Mouse (Mus musculus): ENCODE measurements around the gene Nrsn2. TPM values are rescaled to one million over a fixed set of nuclear protein-coding genes. Genes with fewer than 3 reads are reported as not detected.

Gene Nrsn2
- polyA plus RNA-seq, 1 experiment from 2014 or later = 1.3 TPM

DNA sequence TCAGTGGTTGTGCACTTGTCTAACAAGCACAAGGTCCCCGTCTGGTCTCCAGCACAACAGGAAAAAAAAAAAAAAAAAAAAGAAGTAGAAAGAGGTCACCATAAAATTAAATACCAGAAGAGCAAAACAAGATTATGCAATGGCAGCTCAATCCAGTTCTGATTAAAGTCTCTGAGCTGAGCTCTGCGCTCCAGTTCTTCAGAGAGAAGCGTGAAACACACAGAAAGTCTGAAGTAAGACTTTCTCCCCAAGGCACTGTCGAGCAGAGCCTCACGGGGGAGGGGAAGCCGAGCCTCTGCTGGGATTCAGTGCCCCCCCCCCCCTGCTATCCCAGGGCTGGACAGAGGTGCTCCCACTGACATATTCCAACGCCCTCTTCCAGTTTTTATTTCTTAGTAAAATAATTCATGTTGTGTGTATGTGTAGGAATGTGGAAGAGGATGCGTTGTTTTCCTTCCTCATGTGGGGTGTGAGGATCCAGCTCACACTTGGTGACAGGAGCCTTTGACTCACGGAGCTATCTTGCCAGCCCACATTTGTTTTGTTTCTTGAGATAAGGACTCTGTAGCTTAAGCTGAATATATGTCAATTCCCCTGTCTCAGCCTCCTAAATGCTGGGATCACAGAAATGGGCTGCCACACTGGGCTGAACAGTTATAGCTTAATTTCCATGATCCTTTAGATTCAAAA, 29.5 kb downstream of the Nrsn2 start:
- peaks cover 36% of the 10 kb centered on the region for H3K27me3 ChIP-seq (ENCODE audit: low read depth, poor library complexity, severe bottlenecking)
- H3K27ac ChIP-seq (replicated peaks) = no peak overlapping the region
- peaks cover 18% of the 10 kb centered on the region for H3K4me1 ChIP-seq
- no peaks in the 10 kb centered on the region for H3K36me3 ChIP-seq
- H3K9me3 ChIP-seq (replicated peaks) = no peaks in the 10 kb centered on the region
- 45% methylated on average over 9 of the region's 9 CpGs for WGBS
- no peak for DNase-seq (ENCODE audit: low spot score)
- H3K4me3 ChIP-seq = no peak overlapping the region

DNA sequence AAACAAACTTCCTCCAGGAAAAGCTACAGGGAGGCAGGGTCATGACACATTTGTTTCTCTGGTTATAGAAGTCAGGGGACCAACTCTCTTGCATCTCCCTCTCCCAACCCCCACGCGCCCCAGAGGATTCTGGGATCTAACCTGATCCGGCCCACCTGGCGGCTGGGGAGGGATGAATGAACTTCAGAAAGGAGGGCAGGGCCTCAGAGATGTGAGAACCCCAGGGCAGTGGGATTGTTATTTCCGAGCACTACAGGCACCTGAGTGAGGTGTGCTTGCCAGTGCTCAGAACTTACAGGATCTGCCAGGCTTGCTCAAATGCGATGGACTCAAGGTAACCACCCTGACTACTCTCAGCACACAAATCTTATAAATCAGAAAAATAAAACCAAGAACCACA, 31.0 kb downstream of the Nrsn2 start:
- Histone ChIP-seq H3K36me3 (no peaks in the 10 kb centered on the region), H3K27ac (replicated peaks) (no peak overlapping the region), H3K4me1 (peaks cover 18% of the 10 kb centered on the region), H3K4me3 (no peak overlapping the region), H3K9me3 (replicated peaks) (no peaks in the 10 kb centered on the region), H3K27me3 (ENCODE audit: low read depth, poor library complexity, severe bottlenecking) (peaks cover 38% of the 10 kb centered on the region)
- no peak for DNase-seq (ENCODE audit: low spot score)
- 62% methylated on average over 6 of the region's 6 CpGs for WGBS

DNA sequence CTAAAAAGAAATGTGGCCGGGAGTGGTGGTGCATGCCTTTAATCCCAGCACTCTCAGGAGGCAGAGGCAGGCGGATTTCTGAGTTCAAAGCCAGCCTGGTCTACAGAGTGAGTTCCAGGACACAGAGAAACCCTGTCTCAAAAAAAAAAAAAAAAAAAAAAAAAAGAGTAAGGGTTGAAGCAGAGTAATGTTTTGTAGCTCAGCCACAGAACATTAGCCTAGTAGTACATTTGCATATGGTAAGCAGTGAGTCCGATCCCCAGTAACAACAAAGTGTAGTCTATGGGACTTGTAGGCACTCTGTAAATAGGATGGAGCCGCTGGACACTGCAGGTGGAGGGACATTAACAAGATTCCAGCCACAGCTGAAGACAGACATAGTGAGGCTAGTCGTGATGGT, 31.5 kb downstream of the Nrsn2 start:
- peaks cover 18% of the 10 kb centered on the region for H3K4me1 ChIP-seq
- H3K27me3 ChIP-seq (ENCODE audit: low read depth, poor library complexity, severe bottlenecking) = peaks cover 38% of the 10 kb centered on the region
- H3K9me3 ChIP-seq (replicated peaks) = no peaks in the 10 kb centered on the region
- DNase-seq (ENCODE audit: low spot score) = no peak
- WGBS = 68% methylated on average over 5 of the region's 5 CpGs
- no peak overlapping the region for H3K27ac ChIP-seq (replicated peaks)
- no peaks in the 10 kb centered on the region for H3K36me3 ChIP-seq
- H3K4me3 ChIP-seq = no peak overlapping the region

DNA sequence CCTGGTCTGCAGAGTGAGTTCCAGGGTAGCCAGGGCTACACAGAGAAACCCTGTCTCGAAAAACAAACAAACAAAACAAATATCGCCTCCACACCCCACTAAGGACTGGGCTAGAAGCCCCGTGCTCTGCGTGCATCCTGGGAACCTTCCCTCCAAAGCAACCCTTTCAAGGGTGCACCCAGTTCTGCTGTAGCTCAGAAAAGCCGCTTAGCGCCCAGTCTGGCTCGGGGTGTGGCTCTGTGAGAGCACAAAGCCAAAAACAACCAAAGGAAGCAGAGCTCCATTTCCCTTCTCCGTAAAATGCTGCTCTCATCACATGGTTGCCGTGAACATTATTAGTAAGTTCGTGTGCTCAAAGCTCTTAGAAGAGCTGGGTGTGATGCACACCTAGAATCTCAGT, 32.1 kb downstream of the Nrsn2 start:
- peaks cover 18% of the 10 kb centered on the region for H3K4me1 ChIP-seq
- peak; percentile 21 for DNase-seq (ENCODE audit: low spot score)
- no peaks in the 10 kb centered on the region for H3K9me3 ChIP-seq (replicated peaks)
- peak overlapping the region; percentile 63 for H3K27ac ChIP-seq (replicated peaks)
- peaks cover 38% of the 10 kb centered on the region for H3K27me3 ChIP-seq (ENCODE audit: low read depth, poor library complexity, severe bottlenecking)
- WGBS = 13% methylated on average over 10 of the region's 10 CpGs
- H3K36me3 ChIP-seq = no peaks in the 10 kb centered on the region
- H3K4me3 ChIP-seq = peak overlapping the region; percentile 67

DNA sequence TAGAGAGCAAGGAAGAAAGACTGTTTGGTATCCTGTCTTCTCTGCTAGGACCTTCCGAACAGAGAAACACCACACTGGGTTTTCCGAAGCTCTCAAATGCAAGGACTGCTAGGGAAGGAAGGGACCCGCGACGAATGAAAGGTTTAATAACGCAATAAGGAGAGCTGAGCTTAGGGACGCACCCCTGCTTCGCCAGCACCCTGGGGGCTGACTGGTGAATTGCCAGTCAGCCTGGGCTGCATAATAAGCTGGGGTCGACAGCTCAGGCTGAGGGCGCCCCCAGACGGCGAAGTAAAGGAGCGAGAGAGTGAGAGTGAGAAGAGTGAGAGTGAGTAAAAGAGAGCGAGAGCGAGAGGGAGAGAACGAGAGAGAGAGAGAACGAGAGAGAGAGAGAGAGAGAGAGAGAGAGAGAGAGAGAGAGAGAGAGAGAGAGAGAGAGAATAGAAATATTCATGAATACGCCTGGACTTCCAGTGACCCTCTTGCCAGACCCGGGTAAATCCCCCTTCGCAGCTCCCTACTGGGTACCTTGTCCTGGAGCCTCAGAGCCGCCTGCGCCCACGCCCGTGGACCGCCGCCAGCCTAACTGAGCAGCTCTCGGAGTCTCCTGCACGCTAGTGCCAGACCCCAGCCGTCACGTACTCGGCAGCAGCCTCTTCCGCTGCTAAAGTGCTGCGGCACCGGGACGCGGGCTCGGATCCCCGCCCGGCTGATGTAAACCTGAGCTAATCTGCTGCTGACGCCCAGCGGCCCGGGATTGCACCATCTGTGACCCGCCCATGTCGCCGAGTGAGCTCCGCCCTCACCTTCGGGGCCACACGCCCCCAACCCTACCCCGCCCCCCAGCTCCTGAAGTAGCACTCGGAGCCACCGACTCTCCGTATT, 32.9 kb downstream of the Nrsn2 start, which contains the start of gene Trib3:
Gene Trib3, minus strand, starts transcription at position 704 of the 885 bp plus-strand sequence.
- Histone ChIP-seq H3K36me3 (no peaks in the 10 kb centered on the region), H3K27ac (replicated peaks) (peak within 1 kb of the TSS; percentile 63), H3K27me3 (ENCODE audit: low read depth, poor library complexity, severe bottlenecking) (peaks cover 38% of the 10 kb centered on the region), H3K4me1 (peaks cover 18% of the 10 kb centered on the region), H3K4me3 (peak within 1 kb of the TSS; percentile 67), H3K9me3 (replicated peaks) (no peaks in the 10 kb centered on the region)
- under 1% methylated on average over 52 of the region's 52 CpGs for WGBS
- DNase-seq (ENCODE audit: low spot score) = peak; percentile 78

DNA sequence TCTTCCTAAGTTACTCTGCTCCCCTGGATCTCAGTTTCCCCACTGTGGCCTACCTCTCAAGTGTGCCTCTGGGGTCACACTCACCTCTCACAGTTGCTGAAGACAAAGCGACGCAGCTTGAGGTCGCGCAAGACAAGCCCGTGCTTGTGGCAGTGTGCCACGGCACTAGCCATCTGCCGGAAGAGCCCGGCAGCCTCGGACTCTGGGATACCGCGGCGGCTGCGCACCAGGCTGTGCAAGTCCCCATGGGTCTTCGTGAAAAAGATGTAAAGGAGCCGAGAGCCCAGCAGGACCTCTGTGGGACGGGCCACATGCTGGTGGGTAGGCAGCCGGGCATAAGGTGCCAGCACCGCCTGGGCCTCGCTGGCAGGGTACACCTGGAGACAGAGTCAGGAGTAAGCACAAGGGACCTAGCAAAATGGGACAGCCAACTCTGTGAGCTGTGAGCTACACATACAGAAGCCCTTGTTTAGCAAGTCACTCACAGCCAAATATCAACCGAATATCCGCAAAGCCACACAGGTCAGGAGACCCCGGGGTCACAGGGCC, 36.7 kb downstream of the Nrsn2 start:
- DNase-seq (ENCODE audit: low spot score) = no peak
- Histone ChIP-seq H3K27me3 (ENCODE audit: low read depth, poor library complexity, severe bottlenecking) (peaks cover 29% of the 10 kb centered on the region), H3K9me3 (replicated peaks) (no peaks in the 10 kb centered on the region), H3K27ac (replicated peaks) (no peak overlapping the region), H3K4me3 (no peak overlapping the region), H3K36me3 (no peaks in the 10 kb centered on the region), H3K4me1 (peaks cover 26% of the 10 kb centered on the region)
- WGBS = 89% methylated on average over 22 of the region's 22 CpGs

DNA sequence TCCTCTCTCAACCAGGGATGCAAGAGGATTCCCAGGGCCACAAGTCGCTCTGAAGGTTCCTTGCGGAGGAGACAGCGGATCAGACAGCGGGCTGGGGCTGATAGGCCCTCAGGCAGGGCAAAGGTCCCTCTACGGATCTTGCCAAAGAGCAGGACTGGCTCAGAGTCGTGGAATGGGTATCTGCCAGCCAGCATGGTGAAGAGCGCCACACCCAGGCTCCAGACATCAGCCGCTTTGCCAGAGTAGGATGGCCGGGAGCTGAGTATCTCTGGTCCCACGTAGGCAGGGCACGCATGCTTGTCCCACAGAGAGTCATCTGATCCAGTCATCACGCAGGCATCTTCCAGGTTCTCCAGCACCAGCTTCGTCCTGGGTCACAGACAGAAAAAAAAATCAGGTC, 38.1 kb downstream of the Nrsn2 start:
- Histone ChIP-seq H3K4me1 (peaks cover 18% of the 10 kb centered on the region), H3K36me3 (no peaks in the 10 kb centered on the region)
- WGBS = 83% methylated on average over 13 of the region's 13 CpGs

DNA sequence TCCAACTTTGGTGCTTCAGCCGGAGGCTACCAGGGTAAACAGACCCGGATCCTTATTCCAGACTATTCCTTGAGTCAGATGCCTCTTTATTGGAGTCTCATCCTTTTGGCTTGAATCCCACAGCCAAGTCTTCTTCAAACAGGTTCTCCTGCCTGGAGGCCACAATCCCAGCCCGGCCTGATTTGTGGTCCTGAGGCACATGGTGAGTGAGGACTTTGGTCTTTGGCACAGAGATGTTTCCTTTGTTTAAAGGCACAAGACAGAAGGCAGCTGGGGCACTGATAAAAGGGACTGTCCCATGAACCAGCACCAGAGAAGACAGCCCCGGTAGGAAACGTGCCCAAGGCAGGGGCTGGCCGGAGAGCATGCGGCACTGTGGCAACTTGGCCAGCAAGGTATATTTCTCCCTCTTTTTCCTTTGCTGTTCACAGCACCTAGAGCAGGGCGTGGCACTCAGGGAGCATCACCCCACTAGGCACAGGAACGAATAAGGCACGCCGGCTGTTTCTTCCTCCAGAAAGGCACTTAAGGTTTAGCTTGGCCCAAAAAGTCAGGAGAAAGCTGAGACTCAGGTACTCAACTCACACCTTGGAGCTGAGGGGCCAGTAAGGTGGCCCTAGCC, 38.7 kb downstream of the Nrsn2 start:
- DNase-seq (ENCODE audit: low spot score) = no peak
- 92% methylated on average over 11 of the region's 11 CpGs for WGBS
- no peak overlapping the region for H3K4me3 ChIP-seq
- H3K27me3 ChIP-seq (ENCODE audit: low read depth, poor library complexity, severe bottlenecking) = peaks cover 15% of the 10 kb centered on the region
- peaks cover 15% of the 10 kb centered on the region for H3K4me1 ChIP-seq
- no peak overlapping the region for H3K27ac ChIP-seq (replicated peaks)
- H3K9me3 ChIP-seq (replicated peaks) = no peaks in the 10 kb centered on the region
- no peaks in the 10 kb centered on the region for H3K36me3 ChIP-seq

More for the DNA sequence above, 38.1 kb downstream of the Nrsn2 start:
- H3K4me3 ChIP-seq = no peak overlapping the region
- H3K9me3 ChIP-seq (replicated peaks) = no peaks in the 10 kb centered on the region
- H3K27ac ChIP-seq (replicated peaks) = no peak overlapping the region
- DNase-seq (ENCODE audit: low spot score) = no peak
- peaks cover 22% of the 10 kb centered on the region for H3K27me3 ChIP-seq (ENCODE audit: low read depth, poor library complexity, severe bottlenecking)

DNA sequence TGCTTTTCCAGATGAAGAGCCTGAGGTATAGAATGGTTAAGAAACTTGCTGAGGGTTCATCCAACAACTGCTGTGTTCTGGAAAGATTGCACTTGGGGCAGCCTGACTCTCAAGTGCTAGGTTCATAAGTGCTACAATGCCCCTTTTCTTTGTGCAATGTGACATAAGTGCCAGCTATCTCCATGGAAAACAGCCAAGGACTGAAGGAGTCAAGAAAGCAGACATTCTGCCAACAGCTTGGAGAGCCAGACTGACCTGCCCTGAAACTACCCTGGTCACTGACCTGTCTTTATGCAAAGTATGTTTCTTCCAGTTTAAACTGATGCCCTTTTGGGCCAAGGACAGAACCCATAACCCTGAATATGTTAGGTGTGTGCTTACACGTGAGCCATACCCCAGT, 39.6 kb downstream of the Nrsn2 start:
- no peak for DNase-seq (ENCODE audit: low spot score)
- no peaks in the 10 kb centered on the region for H3K36me3 ChIP-seq
- no peak overlapping the region for H3K27ac ChIP-seq (replicated peaks)
- H3K9me3 ChIP-seq (replicated peaks) = no peaks in the 10 kb centered on the region
- H3K4me1 ChIP-seq = peaks cover 16% of the 10 kb centered on the region
- WGBS = 80% methylated on average over 1 of the region's 1 CpGs
- no peak overlapping the region for H3K4me3 ChIP-seq
- H3K27me3 ChIP-seq (ENCODE audit: low read depth, poor library complexity, severe bottlenecking) = peaks cover 7% of the 10 kb centered on the region

DNA sequence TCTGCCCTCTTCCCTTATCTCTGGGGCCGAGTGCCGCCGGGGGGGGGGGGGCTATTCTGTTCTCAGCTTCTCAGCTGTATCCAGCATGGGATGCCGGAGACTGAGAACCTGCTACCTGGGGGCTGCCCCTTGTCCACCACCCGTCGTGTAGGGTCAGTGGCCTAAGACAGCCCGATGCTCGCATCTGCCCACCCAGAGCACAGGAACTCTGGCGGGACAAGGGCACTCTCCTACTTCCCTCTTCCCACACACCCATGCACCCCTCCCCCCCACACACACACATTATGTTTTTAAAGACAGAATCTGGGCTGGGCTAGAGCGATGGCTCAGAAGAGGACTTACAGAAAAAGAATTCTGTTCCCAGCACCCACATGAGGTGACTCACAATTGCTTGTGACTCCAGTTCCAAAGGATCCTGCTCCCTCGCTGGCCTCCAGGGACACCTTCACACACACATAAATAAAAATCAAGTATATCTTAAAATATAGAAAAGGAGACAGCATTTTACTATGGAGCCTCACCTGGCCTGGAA, 41.1 kb downstream of the Nrsn2 start:
- 55% methylated on average over 11 of the region's 11 CpGs for WGBS
- H3K4me3 ChIP-seq = no peak overlapping the region
- no peaks in the 10 kb centered on the region for H3K9me3 ChIP-seq (replicated peaks)
- 0 out of 2 replicates have a peak, but pooled peaks cover 5% of the 10 kb centered on the region for H3K27me3 ChIP-seq (ENCODE audit: low read depth, poor library complexity, severe bottlenecking)
- H3K36me3 ChIP-seq = 0 out of 2 replicates have a peak, but pooled peaks cover 6% of the 10 kb centered on the region
- DNase-seq (ENCODE audit: low spot score) = no peak
- H3K27ac ChIP-seq (replicated peaks) = no peak overlapping the region
- peaks cover 31% of the 10 kb centered on the region for H3K4me1 ChIP-seq

DNA sequence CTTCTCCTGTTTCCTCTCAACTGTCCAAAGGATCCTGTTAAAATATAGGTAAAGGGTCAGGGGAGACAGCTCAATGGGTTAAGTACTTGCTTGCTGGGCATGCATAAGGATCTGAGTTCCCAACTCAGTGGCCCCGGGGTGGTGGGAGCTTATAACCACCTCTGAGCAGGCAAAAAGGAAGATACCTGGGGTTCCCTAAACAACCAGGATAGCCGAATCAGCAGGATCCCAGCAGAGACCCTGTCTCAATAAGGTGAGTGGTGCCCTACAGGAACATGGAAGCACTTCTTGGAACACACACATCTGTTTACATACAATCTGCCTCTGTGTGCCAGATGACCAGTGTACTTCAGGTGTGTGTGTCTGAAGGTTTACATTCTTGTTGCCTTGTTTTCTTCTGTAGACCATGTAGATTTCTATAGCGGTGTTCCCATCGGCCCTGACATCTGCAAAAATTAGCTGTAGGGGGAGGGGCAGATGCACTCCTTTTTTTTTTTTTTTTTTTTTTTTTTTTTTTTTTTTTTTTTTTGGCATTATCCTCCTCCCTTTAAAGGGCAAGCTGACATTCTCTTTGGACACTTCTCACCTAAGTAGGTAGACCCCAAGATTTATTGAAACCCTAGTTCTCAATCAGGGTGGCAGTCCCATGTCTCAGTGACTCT, 43.0 kb downstream of the Nrsn2 start:
- Histone ChIP-seq H3K27me3 (ENCODE audit: low read depth, poor library complexity, severe bottlenecking) (0 out of 2 replicates have a peak, but pooled peaks cover 5% of the 10 kb centered on the region), H3K27ac (replicated peaks) (no peak overlapping the region), H3K4me3 (no peak overlapping the region), H3K9me3 (replicated peaks) (no peaks in the 10 kb centered on the region), H3K4me1 (peaks cover 34% of the 10 kb centered on the region), H3K36me3 (peaks cover 24% of the 10 kb centered on the region)
- 77% methylated on average over 4 of the region's 4 CpGs for WGBS
- DNase-seq (ENCODE audit: low spot score) = no peak

Data from midbrain, embryonic 10.5 days (tissue).